Mouse (Mus musculus) lung, postnatal 0 days (tissue): ENCODE measurements around the gene Erc2. TPM values are rescaled to one million over a fixed set of nuclear protein-coding genes. Genes with fewer than 3 reads are reported as not detected.

ENCODE experiments used
- ATAC-seq: fragments of 200-750 bp; cut with Nextera tagmentation; 2 replicates; pipeline ENCODE4 v1.8.0; 2017; ENCODE audit warnings: moderate library complexity
- DNase-seq: peaks from one replicate; pipeline ENCODE4 v3.0.0-alpha.2; 2016; ENCODE audit warnings: low spot score
- H3K27ac ChIP-seq: fragments of 300-500 bp; sonication (generic); 2 replicates; pipeline ENCODE4 v1.5.1; 2014; ENCODE audit warnings: antibody characterized with exemption, mild to moderate bottlenecking, low read length, mixed read lengths
- H3K27me3 ChIP-seq: fragments of 300-500 bp; sonication (generic); replicated peaks from 2 replicates; pipeline ENCODE4 v1.6.1; 2014; ENCODE audit warnings: low read length, mixed read lengths; ENCODE audit not compliant: insufficient read depth
- H3K36me3 ChIP-seq: fragments of 300-500 bp; sonication (generic); 2 replicates; pipeline ENCODE4 v1.6.1; 2014; ENCODE audit warnings: low read length, mixed read lengths; ENCODE audit not compliant: insufficient read depth
- H3K4me1 ChIP-seq: fragments of 300-500 bp; sonication (generic); 2 replicates; pipeline ENCODE4 v1.6.1; 2014; ENCODE audit warnings: antibody characterized with exemption, low read depth, low read length, mixed read lengths; ENCODE audit not compliant: insufficient read depth
- H3K4me2 ChIP-seq: fragments of 300-500 bp; sonication (generic); replicated peaks from 2 replicates; pipeline ENCODE4 v1.6.1; 2014; ENCODE audit warnings: low read depth, mild to moderate bottlenecking, low read length, moderate library complexity, mixed read lengths
- H3K4me3 ChIP-seq: fragments of 300-500 bp; sonication (generic); 2 replicates; pipeline ENCODE4 v1.5.1; 2014; ENCODE audit warnings: low read depth, low read length
- H3K9ac ChIP-seq: fragments of 300-500 bp; sonication (generic); replicated peaks from 2 replicates; pipeline ENCODE4 v1.6.1; 2014; ENCODE audit warnings: low read depth, mild to moderate bottlenecking
- H3K9me3 ChIP-seq: fragments of 300-500 bp; sonication (generic); 2 replicates; pipeline ENCODE4 v1.6.1; 2016; ENCODE audit warnings: low read length, mixed read lengths
- CTCF ChIP-seq: IDR thresholded peaks from 2 replicates; pipeline ENCODE4 v1.5.1; 2016; ENCODE audit warnings: antibody characterized with exemption, mild to moderate bottlenecking
- EP300 ChIP-seq: IDR thresholded peaks from 2 replicates; pipeline ENCODE4 v1.6.1; 2016; ENCODE audit warnings: antibody characterized with exemption, mild to moderate bottlenecking, control low read depth
- WGBS: fragments of 180-500 bp; shearing (Covaris S2); extraction: QIAGEN DNeasy Blood & Tissue Kit; methylation state at CpG from one replicate; pipeline ENCODE4 v1.1.7; 2014; 5-methylcytosine and 5-hydroxymethylcytosine counted together
- polyA plus RNA-seq: library from polyadenylated mRNA; unstranded; fragments of >200 nt; fragmentation: Nextera tagmentation; extraction: Ambion mirVana; gene quantifications from 2 replicates; pipeline ENCODE4 v1.2.1, GENCODE M21; 2015

Gene Erc2
- polyA plus RNA-seq, 1 experiment from 2014 or later, result 1.9 TPM

- ATAC-seq (no peak), DNase-seq (no peak)
- H3K4me3 ChIP-seq, result no peak overlapping the region
- WGBS, result 58% methylated on average over 7 of the region's 7 CpGs
- no peak for TF ChIP-seq EP300
- TF ChIP-seq CTCF, result no peak
- H3K36me3 ChIP-seq, result no peaks in the 10 kb centered on the region
- H3K9me3 ChIP-seq, result no peaks in the 10 kb centered on the region
- H3K4me1 ChIP-seq, result no peaks in the 10 kb centered on the region
- H3K27ac ChIP-seq, result no peak overlapping the region
- no peak overlapping the region for H3K9ac ChIP-seq
- no peak overlapping the region for H3K4me2 ChIP-seq
- H3K27me3 ChIP-seq, result no peaks in the 10 kb centered on the region
Measured at GRCm38 (mm10) chr14:28413516-28413915, 791.3 kb downstream of the Erc2 start.

- Histone ChIP-seq H3K9me3 (no peaks in the 10 kb centered on the region), H3K27me3 (no peaks in the 10 kb centered on the region), H3K4me1 (no peaks in the 10 kb centered on the region), H3K4me2 (no peak overlapping the region), H3K9ac (no peak overlapping the region), H3K36me3 (no peaks in the 10 kb centered on the region), H3K27ac (no peak overlapping the region), H3K4me3 (no peak overlapping the region)
- DNase-seq (peak; percentile 21), ATAC-seq (peak; percentile 58)
- WGBS, result 9% methylated on average over 8 of the region's 8 CpGs
- TF ChIP-seq CTCF, result no peak
- TF ChIP-seq EP300, result no peak
Measured at GRCm38 (mm10) chr14:28417019-28417418, 794.8 kb downstream of the Erc2 start.

GRCm38 (mm10) chr14:28418497-28418896 is 796.3 kb downstream of the Erc2 start:
- ATAC-seq (no peak), DNase-seq (no peak)
- WGBS, result 61% methylated on average over 4 of the region's 4 CpGs
- no peak overlapping the region for H3K27ac ChIP-seq
- TF ChIP-seq CTCF (no peak), EP300 (no peak)
- no peak overlapping the region for H3K9ac ChIP-seq
- no peak overlapping the region for H3K4me2 ChIP-seq
- no peak overlapping the region for H3K4me3 ChIP-seq
- H3K9me3 ChIP-seq, result no peaks in the 10 kb centered on the region
- no peaks in the 10 kb centered on the region for H3K36me3 ChIP-seq
- no peaks in the 10 kb centered on the region for H3K4me1 ChIP-seq
- H3K27me3 ChIP-seq, result no peaks in the 10 kb centered on the region

- Histone ChIP-seq H3K4me3 (no peak overlapping the region), H3K27ac (no peak overlapping the region), H3K27me3 (no peaks in the 10 kb centered on the region), H3K9ac (no peak overlapping the region), H3K4me2 (no peak overlapping the region), H3K4me1 (no peaks in the 10 kb centered on the region), H3K9me3 (no peaks in the 10 kb centered on the region), H3K36me3 (no peaks in the 10 kb centered on the region)
- DNase-seq (no peak), ATAC-seq (no peak)
- TF ChIP-seq CTCF (no peak), EP300 (no peak)
- WGBS, result 58% methylated on average over 9 of the region's 9 CpGs
Measured at GRCm38 (mm10) chr14:28419188-28419587, 797.0 kb downstream of the Erc2 start.

- no peak for ATAC-seq
- Histone ChIP-seq H3K4me2 (no peak overlapping the region), H3K9ac (no peak overlapping the region), H3K4me3 (no peak overlapping the region), H3K27me3 (no peaks in the 10 kb centered on the region), H3K9me3 (no peaks in the 10 kb centered on the region), H3K36me3 (no peaks in the 10 kb centered on the region), H3K27ac (no peak overlapping the region), H3K4me1 (no peaks in the 10 kb centered on the region)
- WGBS, result 83% methylated on average over 11 of the region's 11 CpGs
- DNase-seq, result no peak
- TF ChIP-seq EP300, result no peak
- TF ChIP-seq CTCF, result no peak
Measured at GRCm38 (mm10) chr14:28420596-28420995, 798.4 kb downstream of the Erc2 start.

GRCm38 (mm10) chr14:28426610-28427009 is 804.4 kb downstream of the Erc2 start:
- no peaks in the 10 kb centered on the region for H3K36me3 ChIP-seq
- ATAC-seq, result no peak
- no peak for TF ChIP-seq EP300
- no peak for TF ChIP-seq CTCF
- peak; percentile 57 for DNase-seq
- H3K4me1 ChIP-seq, result no peaks in the 10 kb centered on the region
- no peaks in the 10 kb centered on the region for H3K27me3 ChIP-seq
- no peaks in the 10 kb centered on the region for H3K9me3 ChIP-seq
- H3K4me2 ChIP-seq, result no peak overlapping the region
- no peak overlapping the region for H3K9ac ChIP-seq
- no peak overlapping the region for H3K27ac ChIP-seq
- H3K4me3 ChIP-seq, result no peak overlapping the region
- WGBS, result 36% methylated on average over 2 of the region's 2 CpGs

GRCm38 (mm10) chr14:28431703-28432309 is 809.6 kb downstream of the Erc2 start:
- H3K4me3 ChIP-seq, result no peak overlapping the region
- H3K27ac ChIP-seq, result no peak overlapping the region
- H3K4me1 ChIP-seq, result no peaks in the 10 kb centered on the region
- 52% methylated on average over 7 of the region's 7 CpGs for WGBS
- ATAC-seq (no peak), DNase-seq (no peak)
- H3K27me3 ChIP-seq, result no peaks in the 10 kb centered on the region
- no peak overlapping the region for H3K4me2 ChIP-seq
- H3K36me3 ChIP-seq, result no peaks in the 10 kb centered on the region
- TF ChIP-seq EP300, result no peak
- TF ChIP-seq CTCF, result no peak
- H3K9me3 ChIP-seq, result no peaks in the 10 kb centered on the region
- H3K9ac ChIP-seq, result no peak overlapping the region
